Mouse (Mus musculus): ENCODE measurements around the gene Csnk2a1.

- TF ChIP-seq CTCF (IDR thresholded peaks at IDR 0.05; ENCODE audit: control insufficient read depth, insufficient read depth, low read length) (no peak), POLR2A (IDR thresholded peaks at IDR 0.05; ENCODE audit: borderline replicate concordance, control insufficient read depth, low read depth, low read length) (no peak)
These were observed 95.6 kb downstream of the Csnk2a1 start for GRCm38 (mm10) chr2:152322198-152322597.
